Mouse (Mus musculus) urinary bladder, postnatal 14 days (tissue): Measurements from ENCODE around the gene Ntn1.

Experiments used
- DNase-seq: peaks from one replicate; pipeline ENCODE4 v3.0.0; 2021; ENCODE audit warnings: low spot score

Gene Ntn1

GRCm38 (mm10) chr11:68211924-68212578 is 188.6 kb downstream of the Ntn1 start:
- peak; percentile 49 for DNase-seq

DNA sequence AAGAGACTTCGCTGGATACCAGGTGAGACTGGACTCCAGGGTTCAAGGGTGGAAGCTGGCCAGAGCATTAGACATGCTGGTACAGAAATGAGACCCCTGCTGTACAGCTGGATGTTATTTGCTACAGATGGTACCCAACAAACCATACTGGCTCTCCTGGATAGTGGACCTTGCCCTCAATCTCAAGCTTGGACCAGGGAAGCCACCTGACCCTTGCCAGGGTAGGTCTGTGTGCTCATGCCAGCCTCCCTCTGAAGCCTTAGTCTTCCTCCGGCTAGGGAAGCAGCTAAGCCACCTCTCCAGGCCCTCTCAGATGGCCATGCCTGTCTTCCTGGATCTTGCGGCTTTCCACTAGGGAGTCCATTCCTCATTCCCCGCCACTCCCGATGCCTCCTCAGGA is 189.9 kb downstream of the Ntn1 start:
- DNase-seq, result no peak

GRCm38 (mm10) chr11:68209506-68209905 is 191.1 kb downstream of the Ntn1 start:
- DNase-seq, result no peak

DNA sequence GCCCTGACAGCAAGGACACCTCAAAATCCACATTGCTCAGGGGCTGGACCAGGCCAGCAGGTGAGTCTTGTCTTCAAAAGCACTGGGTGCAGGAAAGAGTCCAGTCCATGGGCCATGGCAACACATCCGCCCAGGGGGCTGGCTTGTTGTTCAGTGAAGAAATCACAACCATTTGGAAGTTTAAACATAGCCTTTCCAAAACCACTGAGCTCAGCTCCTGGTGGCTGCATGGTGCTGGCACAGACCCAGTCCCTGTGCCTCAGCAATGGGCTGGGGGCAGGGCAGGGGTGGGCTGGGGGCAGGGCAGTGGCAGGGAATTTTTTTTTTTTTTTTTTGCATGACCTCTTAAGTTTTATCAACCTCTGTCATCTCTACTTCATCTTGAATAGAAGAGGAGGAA is 192.0 kb downstream of the Ntn1 start:
- no peak for DNase-seq

GRCm38 (mm10) chr11:68208023-68208422 is 192.6 kb downstream of the Ntn1 start:
- DNase-seq, result no peak

GRCm38 (mm10) chr11:68205572-68206229 is 194.9 kb downstream of the Ntn1 start:
- no peak for DNase-seq

GRCm38 (mm10) chr11:68204407-68204806 is 196.2 kb downstream of the Ntn1 start:
- DNase-seq, result no peak

DNA sequence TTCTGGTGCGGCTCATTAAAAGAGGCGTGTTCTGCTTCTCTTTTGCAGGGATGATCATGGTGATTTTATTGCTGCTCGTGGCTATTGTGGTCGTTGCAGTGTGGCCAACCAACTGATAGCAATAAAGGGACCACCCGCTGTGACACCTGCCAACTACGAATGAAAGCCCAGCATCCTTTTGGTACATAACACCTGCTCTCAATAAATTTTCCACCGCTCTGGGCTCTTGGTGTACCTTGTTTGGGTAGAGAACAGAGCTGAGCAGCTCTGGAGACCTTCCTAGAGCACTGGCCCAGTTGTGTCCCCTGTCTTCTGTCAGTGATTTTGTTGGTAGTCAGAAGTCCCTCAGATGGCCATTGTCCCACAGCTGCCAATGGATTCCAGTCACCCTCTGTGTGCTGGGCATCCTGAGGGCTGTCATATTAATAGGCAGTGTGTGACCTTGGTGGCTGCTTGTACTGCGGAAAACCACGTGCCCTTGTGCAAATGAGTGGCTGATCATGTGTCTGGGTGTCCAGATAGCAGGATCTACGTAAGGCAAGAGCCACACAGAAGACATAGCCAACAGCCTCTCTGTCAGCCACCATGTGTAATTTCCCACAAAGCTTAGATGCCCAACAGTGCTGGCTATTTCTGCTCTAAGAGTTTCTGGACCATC is 196.8 kb downstream of the Ntn1 start:
- no peak for DNase-seq

- DNase-seq, result no peak
Observed at GRCm38 (mm10) chr11:68202561-68202960, 198.1 kb downstream of the Ntn1 start.

DNA sequence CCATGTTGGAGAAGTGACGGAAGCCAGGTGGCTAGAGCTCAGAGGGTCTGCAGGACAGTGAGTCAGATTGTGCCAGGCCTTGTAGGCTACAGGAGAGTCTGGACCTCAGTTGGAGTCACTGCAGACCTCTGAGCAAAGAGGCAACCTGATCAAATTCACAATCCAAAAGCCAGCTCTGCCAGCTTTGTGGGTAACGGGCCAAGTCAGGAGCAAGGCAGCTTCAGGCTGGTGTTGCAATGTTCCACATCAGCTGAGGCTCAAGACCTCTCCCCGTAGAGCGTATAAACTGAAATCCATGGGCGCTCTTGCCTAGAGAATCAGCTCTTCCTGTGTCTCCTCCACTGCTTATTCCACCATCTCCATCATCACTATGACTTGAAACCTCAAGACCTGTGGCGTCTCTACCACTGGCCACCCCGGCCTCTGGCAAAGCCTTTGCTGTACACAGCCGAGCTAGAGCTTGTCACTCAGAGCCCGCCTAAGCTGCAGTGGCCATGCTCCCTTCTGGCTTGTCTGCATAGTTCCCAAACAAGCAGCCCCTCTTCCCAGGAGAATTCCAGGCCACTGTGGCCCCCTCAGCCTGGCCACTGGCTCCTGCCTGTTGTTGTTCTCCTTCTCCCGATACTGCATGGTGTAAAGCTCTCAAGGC is 198.7 kb downstream of the Ntn1 start:
- no peak for DNase-seq

- no peak for DNase-seq
Observed at GRCm38 (mm10) chr11:68201063-68201462, 199.6 kb downstream of the Ntn1 start.

- DNase-seq, result no peak
Observed at GRCm38 (mm10) chr11:68200500-68200899, 200.1 kb downstream of the Ntn1 start.

GRCm38 (mm10) chr11:68199801-68200423 is 200.7 kb downstream of the Ntn1 start:
- DNase-seq, result no peak

DNA sequence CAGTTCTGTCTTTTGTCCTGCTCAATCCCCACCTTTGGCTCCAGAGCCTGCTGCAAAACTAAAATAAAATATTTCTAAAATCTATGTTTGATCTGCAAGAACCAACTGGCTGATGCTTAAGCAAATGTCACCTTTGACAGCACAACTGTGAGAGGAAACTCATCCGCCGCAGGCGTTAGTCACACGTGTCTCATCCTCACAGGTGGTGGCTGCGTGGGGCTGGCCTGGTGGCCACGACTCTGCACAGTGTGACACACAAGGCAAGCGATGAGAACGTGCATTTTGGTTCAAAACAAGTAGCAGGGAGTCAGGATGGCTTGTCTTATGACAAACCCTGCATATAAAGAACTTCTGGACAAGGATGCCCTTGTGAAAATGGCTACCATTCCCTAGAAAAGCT is 201.5 kb downstream of the Ntn1 start:
- no peak for DNase-seq

- no peak for DNase-seq
Observed at GRCm38 (mm10) chr11:68198696-68199095, 201.9 kb downstream of the Ntn1 start.

GRCm38 (mm10) chr11:68197471-68197870 is 203.2 kb downstream of the Ntn1 start:
- no peak for DNase-seq

- DNase-seq, result no peak
Observed at GRCm38 (mm10) chr11:68196566-68196965, 204.1 kb downstream of the Ntn1 start.

DNA sequence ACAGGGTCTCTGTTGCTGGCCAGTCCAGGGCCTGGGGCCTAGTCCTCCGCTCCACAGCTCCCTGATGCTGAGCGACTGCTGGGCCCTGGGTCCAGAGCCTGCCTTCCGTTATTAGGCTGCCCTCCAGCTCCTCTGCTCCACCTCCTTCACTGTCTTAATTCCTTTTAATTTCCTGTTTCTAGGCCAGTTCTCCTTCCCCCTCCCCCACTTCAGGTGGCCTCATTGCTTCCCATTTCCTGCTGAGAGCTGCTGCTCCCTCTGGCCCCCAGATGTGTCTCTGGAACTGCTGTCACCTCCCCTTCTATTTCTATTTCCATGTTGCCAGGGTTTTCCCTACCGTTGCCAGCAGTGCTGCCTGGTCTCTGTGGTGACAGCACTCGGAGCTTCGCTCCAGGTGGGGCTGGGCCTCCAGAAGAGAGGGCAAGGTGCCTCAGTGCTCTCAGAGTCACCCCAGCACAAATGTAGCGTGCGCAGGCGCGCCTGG is 204.9 kb downstream of the Ntn1 start:
- DNase-seq, result no peak

DNA sequence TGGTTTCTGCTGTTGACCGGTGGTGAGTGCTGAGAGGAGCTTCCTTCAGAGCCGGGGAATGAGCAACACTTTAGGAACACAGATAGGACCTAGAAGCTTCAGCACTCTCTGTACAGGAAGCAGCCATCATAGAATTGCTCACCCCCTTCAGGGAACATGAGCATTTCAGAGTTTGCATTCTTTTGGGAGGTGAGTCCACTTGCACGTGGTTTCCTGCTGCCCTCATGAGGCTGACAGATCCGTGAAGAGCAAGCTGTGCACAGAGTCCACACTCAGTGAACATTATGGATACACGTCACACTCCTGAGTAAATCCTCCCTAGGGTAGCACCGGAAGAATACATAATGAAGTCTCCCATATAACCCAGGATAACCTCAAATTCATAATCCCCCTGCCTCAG is 205.5 kb downstream of the Ntn1 start:
- DNase-seq, result no peak

DNA sequence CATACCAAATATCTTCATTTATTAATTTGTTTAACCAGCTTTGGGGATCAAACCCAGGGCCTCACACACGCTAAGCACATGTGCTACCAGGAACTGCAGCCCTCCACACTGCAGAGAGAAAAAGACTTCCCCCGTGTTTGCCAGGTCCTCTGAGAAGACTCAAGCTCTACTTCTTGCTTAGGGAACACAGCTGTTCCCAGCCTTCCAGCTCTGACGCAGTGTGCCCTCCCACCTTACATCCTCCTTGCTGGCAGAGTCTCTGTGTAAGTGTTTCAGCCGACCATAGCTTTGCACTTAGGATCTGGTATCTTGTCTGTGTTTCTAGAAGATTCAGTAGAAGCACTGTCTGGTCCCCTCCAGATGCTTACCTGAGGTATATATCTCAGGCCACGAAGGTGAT is 209.8 kb downstream of the Ntn1 start:
- no peak for DNase-seq

DNA sequence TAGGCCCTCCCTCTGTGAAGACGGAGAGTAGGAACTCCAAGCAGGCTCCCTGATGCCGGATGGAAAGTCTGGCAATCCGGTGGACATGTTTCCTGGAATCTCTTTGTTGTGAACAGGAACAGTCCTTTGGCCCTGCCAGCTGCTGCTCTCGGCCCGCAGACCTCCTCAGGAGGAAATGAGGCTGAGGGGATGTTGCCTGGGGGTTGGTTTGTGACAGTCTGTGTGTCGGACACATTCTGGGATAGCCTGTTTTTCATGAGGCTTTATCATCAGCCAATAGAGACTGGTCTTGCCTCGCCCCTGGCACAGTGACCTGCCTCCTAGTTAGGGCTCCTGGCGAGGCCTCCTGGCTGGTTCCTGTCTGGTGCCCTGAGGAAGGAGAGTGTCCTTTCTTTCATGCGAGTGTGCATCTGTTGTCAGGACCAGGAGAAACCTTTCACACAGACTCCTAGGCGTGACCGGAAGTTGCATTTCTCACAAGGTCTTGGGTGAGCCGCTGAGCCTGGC is 211.9 kb downstream of the Ntn1 start:
- DNase-seq, result no peak

DNA sequence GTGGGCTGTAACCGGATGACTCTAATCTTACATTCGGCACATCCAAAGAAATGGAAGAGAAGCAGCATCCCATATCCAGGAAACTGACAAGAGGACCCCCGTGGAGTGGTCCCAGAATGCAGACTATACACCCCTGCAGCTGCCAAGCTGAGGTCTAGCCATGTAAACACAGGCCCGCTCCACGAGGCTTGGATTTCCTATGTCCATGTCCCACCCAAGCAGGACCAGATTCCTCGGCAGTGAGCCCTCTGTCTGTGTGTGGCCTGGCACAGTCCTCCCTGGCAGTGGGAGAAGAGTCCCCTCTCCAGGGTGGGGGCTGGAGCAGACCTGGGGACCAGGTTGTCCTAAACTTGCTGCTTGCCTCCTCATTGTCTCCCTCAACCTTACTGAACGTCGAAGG is 213.4 kb downstream of the Ntn1 start:
- no peak for DNase-seq
